Mouse (Mus musculus) heart, postnatal 10 days (tissue): ENCODE data around the gene Pitx1. TPM values are rescaled to one million over a fixed set of nuclear protein-coding genes. Genes with fewer than 3 reads are reported as not detected.
A peak's percentile ranks its signal among the peaks of the same experiment; 100 is the strongest.

Experiments
- DNase-seq, 2 experiments: peaks; one replicate each; pipeline ENCODE4 v3.0.0; 2021
- intact Hi-C: fragments of 180-260 bp; cut with DNase I; formaldehyde crosslinking; loops from one replicate; pipeline ENCODE4 v1.15.1; 2025
- total RNA-seq, 2 experiments: library from RNA; stranded (reverse); gene quantifications; 2 replicates each; pipeline ENCODE4 v1.2.3; 2021

Pitx1 gene
- total RNA-seq, 2 experiments from 2014 or later = not detected

- DNase-seq = no peak
- intact Hi-C loops = loop anchor here (2.0 kb wide), 1 partner anchor 131 kb away; no protein-coding TSS in a partner anchor
Measured at GRCm38 (mm10) chr13:55831722-55832160, 4.3 kb downstream of the Pitx1 start.

- no peak for DNase-seq
- intact Hi-C loops = no loop called here
Measured at GRCm38 (mm10) chr13:55830833-55831721, 4.9 kb downstream of the Pitx1 start.

- intact Hi-C loops = no loop called here
- DNase-seq = peak in 1 of 2 experiments; percentile 43
Measured at GRCm38 (mm10) chr13:55830081-55830832, 5.7 kb downstream of the Pitx1 start.

- DNase-seq = no peak
- intact Hi-C loops = no loop called here
Measured at GRCm38 (mm10) chr13:55829018-55829655, 6.9 kb downstream of the Pitx1 start.

GRCm38 (mm10) chr13:55828141-55829017 is 7.6 kb downstream of the Pitx1 start:
- DNase-seq = peak in 1 of 2 experiments; percentile 34
- intact Hi-C loops = no loop called here

- no peak for DNase-seq
- intact Hi-C loops = no loop called here
Measured at GRCm38 (mm10) chr13:55827679-55828140, 8.3 kb downstream of the Pitx1 start.

GRCm38 (mm10) chr13:55826796-55827678 is 9.0 kb downstream of the Pitx1 start:
- DNase-seq = no peak
- intact Hi-C loops = no loop called here

- intact Hi-C loops = no loop called here
- peak in 1 of 2 experiments; percentile 35 for DNase-seq
Measured at GRCm38 (mm10) chr13:55826008-55826671, 9.9 kb downstream of the Pitx1 start.

GRCm38 (mm10) chr13:55825245-55825681 is 10.7 kb downstream of the Pitx1 start:
- intact Hi-C loops = no loop called here
- no peak for DNase-seq

GRCm38 (mm10) chr13:55824151-55824945 is 11.6 kb downstream of the Pitx1 start:
- DNase-seq = no peak
- intact Hi-C loops = no loop called here

- DNase-seq = no peak
- intact Hi-C loops = no loop called here
Measured at GRCm38 (mm10) chr13:55822499-55822898, 13.5 kb downstream of the Pitx1 start.

- no peak for DNase-seq
- intact Hi-C loops = no loop called here
Measured at GRCm38 (mm10) chr13:55814834-55815233, 21.2 kb downstream of the Pitx1 start.

- no peak for DNase-seq
- intact Hi-C loops = no loop called here
Measured at GRCm38 (mm10) chr13:55813490-55814016, 22.4 kb downstream of the Pitx1 start.

GRCm38 (mm10) chr13:55810947-55811346 is 25.0 kb downstream of the Pitx1 start:
- no peak for DNase-seq
- intact Hi-C loops = no loop called here

- DNase-seq = no peak
- intact Hi-C loops = no loop called here
Measured at GRCm38 (mm10) chr13:55809707-55810106, 26.3 kb downstream of the Pitx1 start.

- intact Hi-C loops = no loop called here
- DNase-seq = no peak
Measured at GRCm38 (mm10) chr13:55809041-55809623, 26.9 kb downstream of the Pitx1 start.

- no peak for DNase-seq
- intact Hi-C loops = no loop called here
Measured at GRCm38 (mm10) chr13:55803973-55804372, 32.0 kb downstream of the Pitx1 start.
